Mouse (Mus musculus) cortical plate, adult 2 months (tissue): ENCODE data around the gene Igsf23. TPM values are rescaled to one million over a fixed set of nuclear protein-coding genes. Genes with fewer than 3 reads are reported as not detected.
A peak's percentile ranks its signal among the peaks of the same experiment; 100 is the strongest.
"Not testable (repeated sequence)": the region's sequence is repeated elsewhere in the genome, so short reads cannot be mapped to it uniquely, and the experiment has no call there.

Experiments
- H3K27ac ChIP-seq: fragments of 200-500 bp; 2 replicates; pipeline ENCODE4 v1.5.1; 2012; ENCODE audit warnings: low read length, control low read depth, inconsistent platforms; ENCODE audit not compliant: insufficient read depth
- H3K4me1 ChIP-seq: fragments of 200-500 bp; 2 replicates; pipeline ENCODE4 v1.6.1; 2011; ENCODE audit warnings: low read length; ENCODE audit not compliant: control insufficient read depth, insufficient read depth
- H3K4me3 ChIP-seq: fragments of 200-500 bp; 2 replicates; pipeline ENCODE4 v1.5.1; 2011; ENCODE audit warnings: mild to moderate bottlenecking, low read length, control low read depth; ENCODE audit not compliant: insufficient read depth
- CTCF ChIP-seq: fragments of 200-500 bp; IDR thresholded peaks from 2 replicates; pipeline ENCODE4 v1.5.1; 2011; ENCODE audit warnings: mild to moderate bottlenecking, control low read depth, low read length; ENCODE audit not compliant: insufficient read depth; ENCODE audit errors: extremely low read depth
- POLR2A ChIP-seq: fragments of 200-500 bp; IDR thresholded peaks from 2 replicates; pipeline ENCODE4 v1.6.1; 2011; ENCODE audit warnings: mild to moderate bottlenecking, low read length, control low read depth; ENCODE audit not compliant: insufficient read depth; ENCODE audit errors: extremely low read depth
- polyA plus RNA-seq: library from polyadenylated mRNA; depleted of rRNA; stranded (reverse); fragments of >200 nt; gene quantifications from 2 replicates; pipeline ENCODE4 v1.2.3, GENCODE M21; 2012; rRNA removed

Igsf23 gene
- polyA plus RNA-seq: not detected in 2 replicates

- TF ChIP-seq CTCF (no peak), POLR2A (no peak)
- no peak within 1 kb of the TSS for H3K27ac ChIP-seq
- no peak within 1 kb of the TSS for H3K4me3 ChIP-seq
- H3K4me1 ChIP-seq: no peaks in the 10 kb centered on the region
Observed at GRCm38 (mm10) chr7:19950589-19950988, at the start of gene Igsf23. Igsf23 (minus strand) TSS chr7:19950756.

- not testable (repeated sequence) for H3K4me3 ChIP-seq, H3K27ac ChIP-seq, H3K4me1 ChIP-seq
Observed at GRCm38 (mm10) chr7:19996721-19997120, 46.2 kb upstream of the Igsf23 start.

GRCm38 (mm10) chr7:19991165-19991564 is 40.6 kb upstream of the Igsf23 start, which contains the start of gene Nlrp9b:
Nlrp9b (plus strand) TSS chr7:19991465.
- H3K4me1 ChIP-seq, H3K4me3 ChIP-seq, H3K27ac ChIP-seq: not testable (repeated sequence)

GRCm38 (mm10) chr7:19971516-19971915 is 21.0 kb upstream of the Igsf23 start:
- H3K27ac ChIP-seq: no peak overlapping the region
- TF ChIP-seq CTCF (no peak), POLR2A (no peak)
- no peak overlapping the region for H3K4me3 ChIP-seq
- H3K4me1 ChIP-seq: no peaks in the 10 kb centered on the region

DNA sequence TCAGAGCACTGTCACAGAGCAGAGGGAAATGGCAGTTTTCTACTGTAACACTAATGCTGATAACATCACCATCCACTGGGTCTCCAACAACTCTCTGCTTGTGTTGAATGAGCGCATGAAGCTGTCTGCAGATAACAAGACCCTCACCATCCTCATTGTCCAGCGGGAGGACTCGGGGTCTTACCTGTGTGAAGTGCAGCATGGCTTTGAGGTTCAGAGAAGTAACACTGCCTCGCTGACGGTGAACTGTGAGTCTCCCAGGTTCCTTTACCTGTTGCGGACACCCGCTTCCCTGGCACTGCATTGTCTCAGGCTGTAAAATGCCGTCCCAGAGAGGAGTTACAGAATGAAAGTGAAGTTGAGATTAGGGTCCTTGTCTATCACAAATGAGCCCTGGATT is 19.6 kb upstream of the Igsf23 start:
- no peaks in the 10 kb centered on the region for H3K4me1 ChIP-seq
- no peak overlapping the region for H3K27ac ChIP-seq
- H3K4me3 ChIP-seq: no peak overlapping the region

DNA sequence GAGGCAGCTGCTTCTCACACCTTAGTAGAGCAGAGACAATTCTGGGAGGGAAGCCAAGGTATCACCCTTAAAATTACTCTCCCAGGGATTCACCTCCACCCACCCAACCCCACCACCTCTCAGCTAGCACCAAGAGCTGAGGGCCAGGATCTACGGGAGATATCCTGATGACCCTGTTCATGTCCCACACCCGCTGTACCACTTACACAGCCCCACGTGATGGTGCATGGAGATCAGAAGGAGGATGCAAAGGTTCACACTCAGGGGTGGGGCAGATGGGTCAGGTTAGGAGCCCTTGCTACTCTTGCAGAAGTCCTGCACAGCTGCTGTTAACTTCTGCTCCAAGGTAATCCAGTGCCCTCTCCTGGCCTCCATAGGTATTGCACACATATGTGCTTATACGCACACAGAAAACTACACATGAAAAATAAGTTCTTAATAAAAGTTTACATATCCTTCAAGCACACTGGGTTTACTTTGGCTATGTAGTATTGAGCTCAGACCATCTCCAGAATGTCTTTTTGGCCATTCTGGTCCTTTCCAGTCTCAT is 19.1 kb upstream of the Igsf23 start:
- no peak for TF ChIP-seq CTCF
- TF ChIP-seq POLR2A: no peak

More for the DNA sequence above, 19.6 kb upstream of the Igsf23 start:
- TF ChIP-seq CTCF (no peak), POLR2A (no peak)

DNA sequence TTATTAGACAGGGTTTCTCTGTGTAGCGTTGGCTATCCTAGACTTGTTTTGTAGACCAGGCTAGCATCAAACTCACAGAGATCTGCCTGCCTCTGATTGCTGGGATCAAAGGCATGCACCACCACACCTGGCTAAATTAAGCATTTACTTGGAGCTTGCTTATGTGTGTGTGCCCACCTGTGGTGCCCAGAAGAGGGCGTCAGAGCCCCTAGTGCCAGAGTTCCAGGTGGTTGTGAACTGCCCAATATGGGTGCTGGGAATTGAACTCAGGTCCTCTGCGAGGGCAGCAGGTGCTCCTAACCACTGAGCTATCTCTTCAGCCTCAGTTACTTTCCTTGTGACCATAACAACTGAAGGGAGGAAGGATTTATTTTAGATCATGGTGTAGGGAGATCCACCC is 18.6 kb upstream of the Igsf23 start:
- Histone ChIP-seq H3K4me3 (no peak overlapping the region), H3K4me1 (no peaks in the 10 kb centered on the region), H3K27ac (no peak overlapping the region)
- no peak for TF ChIP-seq POLR2A
- TF ChIP-seq CTCF: no peak

More for the DNA sequence above, 19.1 kb upstream of the Igsf23 start:
- Histone ChIP-seq H3K27ac (no peak overlapping the region), H3K4me1 (no peaks in the 10 kb centered on the region), H3K4me3 (no peak overlapping the region)

- no peak within 1 kb of the TSS for H3K27ac ChIP-seq
- H3K4me3 ChIP-seq: no peak within 1 kb of the TSS
- no peaks in the 10 kb centered on the region for H3K4me1 ChIP-seq
- no peak for TF ChIP-seq POLR2A
Observed at GRCm38 (mm10) chr7:19964985-19965579, 14.5 kb upstream of the Igsf23 start, which contains the start of gene Ceacam20. Ceacam20 (plus strand) TSS chr7:19965412.

DNA sequence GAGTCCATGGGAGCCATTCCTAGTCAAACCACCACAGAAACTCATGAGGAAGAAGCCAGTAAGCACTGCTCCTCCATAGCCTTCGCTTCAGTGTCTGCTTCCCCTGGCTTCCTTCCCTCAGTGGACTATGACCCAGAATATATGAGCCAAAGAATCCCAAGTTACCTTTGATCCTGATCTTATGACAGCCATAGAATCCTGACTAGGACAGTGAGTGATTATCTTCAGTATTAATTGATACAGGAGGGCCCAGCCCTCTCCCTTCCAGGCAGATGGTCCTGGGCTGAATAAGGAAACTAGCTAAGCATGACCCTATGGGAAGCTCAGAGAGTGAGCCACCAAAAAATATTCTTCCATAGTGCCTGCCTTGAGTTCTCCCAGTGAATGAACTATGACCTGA is 11.9 kb upstream of the Igsf23 start:
- no peak overlapping the region for H3K27ac ChIP-seq

GRCm38 (mm10) chr7:19956341-19956781 is 5.8 kb upstream of the Igsf23 start:
- Histone ChIP-seq H3K4me3 (no peak overlapping the region), H3K27ac (no peak overlapping the region), H3K4me1 (no peaks in the 10 kb centered on the region)
- TF ChIP-seq POLR2A (no peak), CTCF (peak; percentile 84)

More for the DNA sequence above, 11.9 kb upstream of the Igsf23 start:
- no peaks in the 10 kb centered on the region for H3K4me1 ChIP-seq
- no peak overlapping the region for H3K4me3 ChIP-seq
- TF ChIP-seq CTCF (no peak), POLR2A (no peak)

DNA sequence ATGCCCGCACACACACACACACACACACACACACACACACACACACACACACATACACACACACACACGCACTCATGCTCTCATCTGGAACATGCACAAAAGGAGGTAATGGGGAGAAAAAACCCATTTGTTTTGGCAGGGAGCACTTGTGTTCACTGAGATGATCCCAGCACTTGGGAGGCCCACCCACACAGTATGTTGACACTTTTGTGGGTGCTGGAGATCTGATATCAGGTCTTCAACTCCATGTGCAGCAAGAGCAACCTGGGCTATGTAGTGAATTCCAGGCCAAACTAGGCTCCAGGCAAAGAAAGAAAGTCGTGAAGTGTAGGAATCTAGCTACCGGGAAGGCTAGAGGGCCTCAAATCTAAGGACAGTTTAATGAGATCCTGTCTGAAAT is 5.3 kb upstream of the Igsf23 start:
- Histone ChIP-seq H3K4me3 (no peak overlapping the region), H3K4me1 (no peaks in the 10 kb centered on the region), H3K27ac (no peak overlapping the region)
- TF ChIP-seq POLR2A (no peak), CTCF (no peak)
